Mouse (Mus musculus) ES-Bruce4 (cell line): ENCODE data around the gene Xrn2. TPM values are rescaled to one million over a fixed set of nuclear protein-coding genes. Genes with fewer than 3 reads are reported as not detected.

Source experiments
- H3K27ac ChIP-seq: 2 replicates; pipeline ENCODE4 v1.5.1; 2012; ENCODE audit warnings: low read length, inconsistent platforms; ENCODE audit not compliant: insufficient read depth
- H3K27me3 ChIP-seq: 2 replicates; pipeline ENCODE4 v1.6.1; 2012; ENCODE audit warnings: mild to moderate bottlenecking, low read length, inconsistent platforms; ENCODE audit not compliant: control insufficient read depth, poor library complexity, insufficient read depth, severe bottlenecking
- H3K36me3 ChIP-seq: 2 replicates; pipeline ENCODE4 v1.6.1; 2012; ENCODE audit warnings: inconsistent platforms, mild to moderate bottlenecking, low read length, moderate library complexity; ENCODE audit not compliant: control insufficient read depth, poor library complexity, insufficient read depth, severe bottlenecking
- H3K4me1 ChIP-seq: one replicate; pipeline ENCODE4 v1.8.1; 2011; ENCODE audit warnings: low read length; ENCODE audit not compliant: control insufficient read depth, insufficient read depth
- H3K4me3 ChIP-seq: 2 replicates; pipeline ENCODE4 v1.5.1; 2011; ENCODE audit warnings: low read depth, mild to moderate bottlenecking, low read length
- H3K9ac ChIP-seq: 2 replicates; pipeline ENCODE4 v1.6.1; 2012; ENCODE audit warnings: low read depth, mild to moderate bottlenecking, inconsistent platforms; ENCODE audit not compliant: poor library complexity, severe bottlenecking
- H3K9me3 ChIP-seq: replicated peaks from 2 replicates; pipeline ENCODE4 v1.6.1; 2012; ENCODE audit warnings: mild to moderate bottlenecking, low read length, inconsistent platforms; ENCODE audit not compliant: control insufficient read depth, poor library complexity, insufficient read depth, severe bottlenecking
- CTCF ChIP-seq: IDR thresholded peaks from one replicate; pipeline ENCODE4 v1.8.1; 2011; ENCODE audit warnings: low read depth, low read length
- EP300 ChIP-seq: IDR thresholded peaks from 2 replicates; pipeline ENCODE4 v1.6.1; 2011; ENCODE audit warnings: low read depth, low read length; ENCODE audit not compliant: insufficient read depth
- POLR2A ChIP-seq: IDR thresholded peaks from one replicate; pipeline ENCODE4 v1.8.1; 2011; ENCODE audit warnings: low read length; ENCODE audit not compliant: insufficient read depth
- polyA plus RNA-seq: library from polyadenylated mRNA; stranded (reverse); fragments of >200 nt; gene quantifications from 2 replicates; pipeline ENCODE4 v1.2.4, GENCODE M21; 2011; ENCODE audit warnings: low read depth; ENCODE audit not compliant: missing spikeins, insufficient read depth, insufficient read length

Gene Xrn2
- polyA plus RNA-seq, 1 experiment: 179 TPM

DNA sequence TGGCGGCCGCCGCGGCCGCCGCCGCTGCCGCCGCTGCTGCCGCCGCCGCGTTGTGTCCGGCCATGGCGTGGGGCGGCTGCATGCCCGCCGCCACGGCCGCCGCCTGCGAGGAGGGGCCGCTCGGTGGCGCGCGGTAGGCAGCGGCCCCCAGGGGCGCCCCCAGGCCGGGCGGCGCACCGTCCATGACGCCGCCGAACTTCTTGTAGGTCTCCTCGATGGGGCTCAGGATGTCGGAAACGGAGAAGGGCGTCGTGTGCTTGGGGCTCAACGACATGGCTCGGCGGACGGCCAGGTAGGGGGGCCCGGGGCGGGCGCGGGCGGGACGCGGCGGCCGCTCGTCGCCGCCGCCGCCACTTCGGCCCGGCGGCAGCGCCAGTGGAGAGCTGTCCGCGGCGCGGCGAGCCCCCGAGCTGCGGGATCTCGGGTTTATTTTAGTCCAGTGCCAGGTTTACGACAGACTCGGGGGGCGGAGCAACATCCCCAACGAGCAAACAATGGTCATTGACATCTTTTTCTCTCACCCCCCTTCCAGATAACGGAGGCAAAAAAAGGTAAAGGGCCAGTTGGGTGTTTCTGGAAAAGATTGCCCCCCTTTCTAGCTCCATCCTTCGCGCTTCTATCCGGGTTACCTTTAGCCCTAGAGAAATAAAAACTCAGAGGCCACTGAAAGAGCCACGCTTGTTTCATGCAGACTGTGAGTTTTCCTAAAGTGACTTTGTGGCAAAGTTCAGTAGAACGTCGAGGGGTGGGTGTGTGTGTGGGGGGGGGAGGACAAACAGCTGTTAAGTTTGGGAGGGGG is 72.5 kb downstream of the Xrn2 start, which contains the start of gene Nkx2-4:
TSS of gene Nkx2-4 (minus strand) at position 374 of the 799 bp plus-strand sequence.
- Histone ChIP-seq H3K4me3 (peak within 1 kb of the TSS; percentile 75), H3K27ac (no peak within 1 kb of the TSS), H3K27me3 (peaks cover 29% of the 10 kb centered on the region), H3K9ac (peak within 1 kb of the TSS; percentile 93), H3K4me1 (no peaks in the 10 kb centered on the region), H3K36me3 (no peaks in the 10 kb centered on the region), H3K9me3 (no peaks in the 10 kb centered on the region)
- no peak for TF ChIP-seq CTCF
- TF ChIP-seq POLR2A: no peak
- TF ChIP-seq EP300: no peak

DNA sequence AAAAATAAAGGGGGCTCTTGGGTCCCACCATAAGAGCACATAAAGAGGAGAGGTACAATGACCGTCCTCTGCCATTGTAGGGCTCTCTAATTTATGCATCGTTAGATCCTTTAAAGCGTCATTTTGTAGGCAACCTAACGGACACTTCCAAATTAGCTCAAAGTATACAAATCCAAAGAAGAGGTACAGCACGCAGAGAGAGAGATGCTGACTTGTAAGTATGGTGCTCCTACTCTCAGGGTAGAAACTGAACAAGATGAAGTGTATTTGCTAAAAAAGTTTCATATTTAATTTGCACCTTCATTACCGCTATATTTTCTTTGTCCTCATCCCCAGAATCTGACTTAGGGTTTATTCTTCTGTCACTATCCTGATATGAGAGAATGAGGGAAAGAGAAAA is 73.1 kb downstream of the Xrn2 start:
- Histone ChIP-seq H3K4me1 (no peaks in the 10 kb centered on the region), H3K9ac (no peak overlapping the region), H3K27me3 (peaks cover 29% of the 10 kb centered on the region), H3K9me3 (no peaks in the 10 kb centered on the region), H3K27ac (no peak overlapping the region), H3K4me3 (no peak overlapping the region), H3K36me3 (no peaks in the 10 kb centered on the region)
- no peak for TF ChIP-seq POLR2A
- no peak for TF ChIP-seq EP300
- no peak for TF ChIP-seq CTCF

DNA sequence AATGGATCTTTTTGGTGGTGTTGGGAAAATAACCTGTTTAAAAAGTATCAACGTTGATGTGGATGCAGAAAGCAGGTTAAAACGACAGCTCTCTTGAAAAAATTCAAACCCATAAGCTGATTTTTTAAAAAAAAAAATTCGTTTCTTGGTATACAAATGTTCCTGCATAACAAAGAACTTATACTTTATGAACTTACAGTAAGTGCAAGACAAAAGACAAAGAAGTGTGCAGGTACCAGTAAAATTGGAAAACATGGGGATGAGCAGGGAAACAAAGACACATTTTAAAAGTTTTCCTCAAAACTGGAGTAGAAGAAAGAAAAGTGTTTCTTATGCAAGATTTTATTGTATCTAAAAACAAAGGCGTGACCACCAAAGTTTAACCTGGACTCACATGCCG is 73.6 kb downstream of the Xrn2 start:
- TF ChIP-seq POLR2A: no peak
- no peak for TF ChIP-seq CTCF
- no peak for TF ChIP-seq EP300
- Histone ChIP-seq H3K4me3 (no peak overlapping the region), H3K9me3 (no peaks in the 10 kb centered on the region), H3K9ac (no peak overlapping the region), H3K27me3 (peaks cover 29% of the 10 kb centered on the region), H3K27ac (no peak overlapping the region), H3K4me1 (no peaks in the 10 kb centered on the region), H3K36me3 (no peaks in the 10 kb centered on the region)

DNA sequence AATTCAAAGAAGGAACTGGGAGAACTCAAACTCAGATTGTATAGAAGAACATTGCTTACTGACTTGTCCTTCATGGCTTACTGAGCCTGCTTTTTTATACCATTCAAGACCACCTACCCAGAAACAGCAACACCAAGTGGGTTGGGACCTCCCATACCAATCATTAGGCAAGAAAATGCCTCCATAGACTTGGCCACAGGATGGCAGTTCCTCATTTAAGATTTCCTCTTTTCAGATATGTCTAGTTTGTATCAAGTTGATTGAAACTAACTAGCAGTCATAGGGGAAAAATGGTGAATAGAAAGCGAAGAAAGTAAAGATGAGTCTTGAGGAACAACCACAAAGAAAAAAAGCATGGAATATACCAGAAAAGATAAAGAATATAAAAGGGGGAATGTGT is 106.9 kb downstream of the Xrn2 start:
- H3K27ac ChIP-seq: no peak overlapping the region
- no peak overlapping the region for H3K9ac ChIP-seq
- TF ChIP-seq POLR2A: no peak
- TF ChIP-seq CTCF: no peak
- TF ChIP-seq EP300: no peak
- H3K4me3 ChIP-seq: no peak overlapping the region
- no peaks in the 10 kb centered on the region for H3K27me3 ChIP-seq
- 0 out of 2 replicates have a peak, but pooled peaks cover 2% of the 10 kb centered on the region for H3K9me3 ChIP-seq
- no peaks in the 10 kb centered on the region for H3K4me1 ChIP-seq
- H3K36me3 ChIP-seq: no peaks in the 10 kb centered on the region

DNA sequence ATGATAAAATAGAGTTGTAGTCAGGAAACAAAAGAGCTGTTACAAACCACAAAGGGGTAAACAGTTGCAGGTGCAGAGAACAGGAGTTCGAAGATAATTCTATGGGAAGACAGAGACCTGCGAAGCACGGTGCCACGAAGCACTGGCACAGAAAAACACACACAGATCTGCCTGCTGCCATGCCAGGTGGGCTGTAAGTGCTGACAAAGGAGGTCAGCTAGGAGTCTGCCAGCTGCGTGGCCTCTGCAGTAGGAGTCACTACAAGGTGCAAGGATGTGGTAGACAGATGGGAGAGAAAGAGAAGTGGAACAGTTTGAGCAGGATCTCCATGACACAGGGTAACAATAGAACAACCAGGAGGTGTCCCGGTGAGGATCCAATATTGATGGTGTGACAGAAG is 114.6 kb downstream of the Xrn2 start:
- Histone ChIP-seq H3K27me3 (no peaks in the 10 kb centered on the region), H3K4me1 (no peaks in the 10 kb centered on the region), H3K9ac (no peak overlapping the region), H3K4me3 (no peak overlapping the region), H3K9me3 (no peaks in the 10 kb centered on the region), H3K36me3 (no peaks in the 10 kb centered on the region), H3K27ac (no peak overlapping the region)
- no peak for TF ChIP-seq CTCF
- TF ChIP-seq POLR2A: no peak
- TF ChIP-seq EP300: no peak

Other genes with a start within 250 kb of the Xrn2 start
- 16.6 and 17.9 TPM in 2 replicates for gene Kiz, start 157.1 kb upstream of the Xrn2 start, polyA plus RNA-seq
- gene Nkx2-4, start 72.4 kb downstream of the Xrn2 start, polyA plus RNA-seq: not detected in 2 replicates
- not detected in 2 replicates for gene Nkx2-2, start 181.2 kb downstream of the Xrn2 start, polyA plus RNA-seq